ENCODE assay signal across 21 mouse cellular contexts in the genomic region with DNA sequence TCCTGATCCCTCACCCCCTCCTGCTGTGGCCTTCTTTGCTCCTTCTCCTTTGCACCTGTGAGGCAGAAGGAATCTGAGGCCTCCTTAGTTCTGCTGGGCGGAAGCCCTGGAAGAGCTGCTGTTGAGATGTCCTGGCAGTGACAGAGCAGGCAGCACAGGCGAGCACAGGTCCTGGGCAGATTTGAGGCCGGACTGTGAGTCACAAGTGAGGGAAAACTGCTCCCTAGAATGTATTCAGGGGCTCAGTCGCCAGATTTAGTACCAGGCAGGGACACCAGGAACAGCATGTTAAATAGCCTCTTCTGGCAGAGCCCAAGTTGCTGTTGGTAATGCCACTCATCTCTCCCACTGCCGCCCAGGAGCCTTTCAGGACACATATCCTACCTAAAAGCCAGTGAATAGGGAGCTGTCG. TPM values are rescaled to one million over a fixed set of nuclear protein-coding genes. Genes with fewer than 3 reads are reported as not detected.
DNase-seq lines count a peak whose midpoint lies in the region; ATAC-seq and TF ChIP-seq lines count a peak whose summit lies in the region.
"Had no signal": no experiment of that assay in that cellular context is flagged by ENCODE, and none has a peak within 500 bp of the region (broad histone marks: within the 10 kb centered on the region; RNA-seq: fewer than 3 reads in every experiment).

No protein-coding gene starts in this region.

- peak overlapping the region; percentile 49 for H3K9ac ChIP-seq in embryonic facial prominence, embryonic 13.5 days
- H3K9ac ChIP-seq in neural tube, embryonic 11.5 days (ENCODE audit: low read length), result peak overlapping the region; percentile 18; the same call in 1 of the 2 replicates
- no peak overlapping the region for H3K9ac ChIP-seq in stomach, postnatal 0 days (ENCODE audit: low read length)
- H3K9ac ChIP-seq: forebrain, embryonic 13.5 days; forebrain, postnatal 0 days; heart, embryonic 12.5 days; hindbrain, embryonic 15.5 days had no signal

- no peak overlapping the region for H3K27ac ChIP-seq in embryonic facial prominence, embryonic 13.5 days
- H3K27ac ChIP-seq in embryonic facial prominence, embryonic 10.5 days (replicated peaks), result no peak overlapping the region
- peak overlapping the region; percentile 77 for H3K27ac ChIP-seq in layer of hippocampus, adult 2 months
- H3K27ac ChIP-seq in neural tube, embryonic 11.5 days (ENCODE audit: low read depth, low read length), result no peak overlapping the region
- H3K27ac ChIP-seq in stomach, postnatal 0 days (replicated peaks), result no peak overlapping the region
- H3K27ac ChIP-seq: forebrain, embryonic 13.5 days; hindbrain, embryonic 15.5 days had no signal

- H3K4me3 ChIP-seq in embryonic facial prominence, embryonic 13.5 days, result no peak overlapping the region
- H3K4me3 ChIP-seq in embryonic facial prominence, embryonic 10.5 days, result no peak overlapping the region
- H3K4me3 ChIP-seq in layer of hippocampus, adult 2 months, result no peak overlapping the region
- no peak overlapping the region for H3K4me3 ChIP-seq in neural tube, embryonic 11.5 days (ENCODE audit: low read depth, low read length)
- H3K4me3 ChIP-seq in stomach, postnatal 0 days (ENCODE audit: low read depth, low read length), result no peak overlapping the region
- H3K4me3 ChIP-seq: forebrain, embryonic 13.5 days; heart, embryonic 12.5 days; hindbrain, embryonic 15.5 days had no signal

- 81% methylated on average over 6 of the region's 6 CpGs for WGBS in embryonic facial prominence, embryonic 13.5 days
- 81% methylated on average over 6 of the region's 6 CpGs for WGBS in embryonic facial prominence, embryonic 10.5 days
- WGBS in neural tube, embryonic 11.5 days, result 73% methylated on average over 6 of the region's 6 CpGs
- WGBS in stomach, postnatal 0 days, result 83% methylated on average over 6 of the region's 6 CpGs

- DNase-seq in embryonic facial prominence, embryonic 10.5 days (ENCODE audit: low spot score), result no peak
- no peak for DNase-seq in layer of hippocampus, adult 2 months (ENCODE audit: low spot score in 2 of 2)
- DNase-seq in layer of hippocampus, adult 9-10 months (ENCODE audit: low spot score), result no peak
- no peak for DNase-seq in neural tube, embryonic 11.5 days (ENCODE audit: low spot score)
- DNase-seq in neural tube, embryonic 10.5 days (ENCODE audit: extremely low spot score, low spot score), result no peak
- DNase-seq in urinary bladder, postnatal 25 days (ENCODE audit: low spot score), result no peak
- DNase-seq in stomach, postnatal 0 days (ENCODE audit: low spot score), result no peak
- DNase-seq: adrenal gland, postnatal 14 days; cerebellum, adult 18-20 months; cerebellum, postnatal 10 days; forebrain, postnatal 0 days; gastrocnemius, postnatal 36 days; heart, adult 11 months; heart, postnatal 36 days had no signal

- no peak for TF ChIP-seq CTCF in layer of hippocampus, adult 2 months (conservative IDR thresholded peaks at IDR 0.05)
- no peak for TF ChIP-seq CTCF in stomach, postnatal 0 days (IDR thresholded peaks at IDR 0.05; ENCODE audit: low read depth)

- H3K4me2 ChIP-seq in embryonic facial prominence, embryonic 13.5 days, result no peak overlapping the region
- no peak overlapping the region for H3K4me2 ChIP-seq in neural tube, embryonic 11.5 days (ENCODE audit: low read depth)
- no peak overlapping the region for H3K4me2 ChIP-seq in stomach, postnatal 0 days (replicated peaks; ENCODE audit: low read depth)
- H3K4me2 ChIP-seq: forebrain, embryonic 13.5 days; heart, embryonic 12.5 days; hindbrain, embryonic 15.5 days had no signal

- H3K36me3 ChIP-seq in embryonic facial prominence, embryonic 13.5 days, result peaks cover 57% of the 10 kb centered on the region
- H3K36me3 ChIP-seq in embryonic facial prominence, embryonic 10.5 days (replicated peaks), result peaks cover 79% of the 10 kb centered on the region
- peaks cover 5% of the 10 kb centered on the region for H3K36me3 ChIP-seq in neural tube, embryonic 11.5 days (ENCODE audit: control insufficient read depth, insufficient read depth, low read length)
- H3K36me3 ChIP-seq in stomach, postnatal 0 days (ENCODE audit: control insufficient read depth, insufficient read depth, low read length), result peaks cover 3% of the 10 kb centered on the region; the same call in 1 of the 2 replicates

- no peak for TF ChIP-seq EP300 in stomach, postnatal 0 days (optimal IDR thresholded peaks at IDR 0.05)

- H3K4me1 ChIP-seq in embryonic facial prominence, embryonic 13.5 days, result peaks cover 20% of the 10 kb centered on the region
- peaks cover 23% of the 10 kb centered on the region for H3K4me1 ChIP-seq in embryonic facial prominence, embryonic 10.5 days
- H3K4me1 ChIP-seq in neural tube, embryonic 11.5 days (ENCODE audit: control insufficient read depth, insufficient read depth, low read length), result no peaks in the 10 kb centered on the region
- 0 out of 2 replicates have a peak, but pooled peaks cover 2% of the 10 kb centered on the region for H3K4me1 ChIP-seq in stomach, postnatal 0 days (replicated peaks; ENCODE audit: control insufficient read depth, insufficient read depth)

- no peaks in the 10 kb centered on the region for H3K9me3 ChIP-seq in embryonic facial prominence, embryonic 13.5 days
- H3K9me3 ChIP-seq in embryonic facial prominence, embryonic 10.5 days, result no peaks in the 10 kb centered on the region
- no peaks in the 10 kb centered on the region for H3K9me3 ChIP-seq in neural tube, embryonic 11.5 days (ENCODE audit: control insufficient read depth, low read length)
- H3K9me3 ChIP-seq in stomach, postnatal 0 days (ENCODE audit: control insufficient read depth, low read length), result no peaks in the 10 kb centered on the region
- H3K9me3 ChIP-seq: forebrain, embryonic 13.5 days; heart, embryonic 12.5 days; hindbrain, embryonic 15.5 days had no signal

- no peaks in the 10 kb centered on the region for H3K27me3 ChIP-seq in embryonic facial prominence, embryonic 13.5 days
- H3K27me3 ChIP-seq in embryonic facial prominence, embryonic 10.5 days (replicated peaks; ENCODE audit: low read depth, poor library complexity, severe bottlenecking), result no peaks in the 10 kb centered on the region
- no peaks in the 10 kb centered on the region for H3K27me3 ChIP-seq in neural tube, embryonic 11.5 days (ENCODE audit: control insufficient read depth, insufficient read depth, low read length)
- no peaks in the 10 kb centered on the region for H3K27me3 ChIP-seq in stomach, postnatal 0 days (ENCODE audit: control insufficient read depth, insufficient read depth, low read length)
- H3K27me3 ChIP-seq: forebrain, embryonic 13.5 days; heart, embryonic 12.5 days; hindbrain, embryonic 15.5 days; Patski had no signal

- no peak for ATAC-seq in embryonic facial prominence, embryonic 13.5 days (ENCODE audit: insufficient number of reproducible peaks, insufficient read depth, low FRiP score, low TSS enrichment, low read depth)
- ATAC-seq in neural tube, embryonic 11.5 days (ENCODE audit: insufficient read depth, low FRiP score, low TSS enrichment), result no peak
- ATAC-seq in stomach, postnatal 0 days (ENCODE audit: low FRiP score, low TSS enrichment), result no peak
- ATAC-seq: activated CD4-positive, CD25-positive, alpha-beta regulatory T cell, adult 4 months; forebrain, embryonic 13.5 days; forebrain, postnatal 0 days; inflammation-experienced regulatory T-cells, adult 6 months; Patski had no signal

RNA-seq across cellular contexts. Expression of gene Zbtb9, which starts 4.8 kb away (rescaled TPM):
- polyA plus RNA-seq in embryonic facial prominence, embryonic 13.5 days (2015; fragmentation: Nextera tagmentation; extraction: Ambion mirVana), result 16.0 and 16.1 TPM in 2 replicates
- polyA plus RNA-seq in embryonic facial prominence, embryonic 10.5 days (2016; fragmentation: Nextera tagmentation; extraction: Ambion mirVana), result 20.1 and 20.6 TPM in 2 replicates
- 10 to 100 TPM; 14.8 to 15.7 TPM for total RNA-seq in layer of hippocampus, adult 2 months (2021)
- 13.5 and 14.1 TPM in 2 replicates for polyA plus RNA-seq in neural tube, embryonic 11.5 days (2014; fragmentation: Nextera tagmentation; extraction: Ambion mirVana)
- 6.9 and 7.8 TPM in 2 replicates for polyA plus RNA-seq in stomach, postnatal 0 days (2015; fragmentation: Nextera tagmentation; extraction: Ambion mirVana)

RNA-seq across cellular contexts. Expression of gene Syngap1, which starts 27.2 kb away (rescaled TPM):
- polyA plus RNA-seq in embryonic facial prominence, embryonic 13.5 days (2015; fragmentation: Nextera tagmentation; extraction: Ambion mirVana), result 3.4 and 3.7 TPM in 2 replicates
- polyA plus RNA-seq in embryonic facial prominence, embryonic 10.5 days (2016; fragmentation: Nextera tagmentation; extraction: Ambion mirVana), result 1.4 and 1.6 TPM in 2 replicates
- 100 to 1,000 TPM; 463 to 497 TPM for total RNA-seq in layer of hippocampus, adult 2 months (2021)
- polyA plus RNA-seq in neural tube, embryonic 11.5 days (2014; fragmentation: Nextera tagmentation; extraction: Ambion mirVana), result 2.6 and 2.8 TPM in 2 replicates
- polyA plus RNA-seq in stomach, postnatal 0 days (2015; fragmentation: Nextera tagmentation; extraction: Ambion mirVana), result 0.61 and 0.70 TPM in 2 replicates
- polyA plus RNA-seq: activated CD4-positive, CD25-positive, alpha-beta regulatory T cell, adult 4 months; inflammation-experienced regulatory T-cells, adult 6 months had no signal

RNA-seq across cellular contexts. Expression of gene Cuta, which starts 28.8 kb away (rescaled TPM):
- polyA plus RNA-seq in embryonic facial prominence, embryonic 13.5 days (2015; fragmentation: Nextera tagmentation; extraction: Ambion mirVana), result 162 and 180 TPM in 2 replicates
- polyA plus RNA-seq in embryonic facial prominence, embryonic 10.5 days (2016; fragmentation: Nextera tagmentation; extraction: Ambion mirVana), result 176 and 182 TPM in 2 replicates
- total RNA-seq in layer of hippocampus, adult 2 months (2021), result 10 to 100 TPM; 91.3 to 95.8 TPM
- polyA plus RNA-seq in neural tube, embryonic 11.5 days (2014; fragmentation: Nextera tagmentation; extraction: Ambion mirVana), result 136 and 138 TPM in 2 replicates
- 157 and 163 TPM in 2 replicates for polyA plus RNA-seq in stomach, postnatal 0 days (2015; fragmentation: Nextera tagmentation; extraction: Ambion mirVana)

RNA-seq across cellular contexts. Expression of gene Phf1, which starts 35.4 kb away (rescaled TPM):
- polyA plus RNA-seq in embryonic facial prominence, embryonic 13.5 days (2015; fragmentation: Nextera tagmentation; extraction: Ambion mirVana), result 12.7 and 15.4 TPM in 2 replicates
- 3.8 and 4.7 TPM in 2 replicates for polyA plus RNA-seq in embryonic facial prominence, embryonic 10.5 days (2016; fragmentation: Nextera tagmentation; extraction: Ambion mirVana)
- total RNA-seq in layer of hippocampus, adult 2 months (2021), result 10 to 100 TPM; 31.4 to 33.9 TPM
- polyA plus RNA-seq in neural tube, embryonic 11.5 days (2014; fragmentation: Nextera tagmentation; extraction: Ambion mirVana), result 5.8 and 6.4 TPM in 2 replicates
- 4.7 and 5.8 TPM in 2 replicates for polyA plus RNA-seq in stomach, postnatal 0 days (2015; fragmentation: Nextera tagmentation; extraction: Ambion mirVana)

RNA-seq across cellular contexts. Expression of gene Kifc5b, which starts 51.3 kb away (rescaled TPM):
- 8.9 and 10.2 TPM in 2 replicates for polyA plus RNA-seq in embryonic facial prominence, embryonic 13.5 days (2015; fragmentation: Nextera tagmentation; extraction: Ambion mirVana)
- polyA plus RNA-seq in embryonic facial prominence, embryonic 10.5 days (2016; fragmentation: Nextera tagmentation; extraction: Ambion mirVana), result 11.6 and 12.1 TPM in 2 replicates
- total RNA-seq in layer of hippocampus, adult 2 months (2021), result 1 to 10 TPM; 2.8 to 3.3 TPM
- 5.6 and 5.8 TPM in 2 replicates for polyA plus RNA-seq in neural tube, embryonic 11.5 days (2014; fragmentation: Nextera tagmentation; extraction: Ambion mirVana)
- polyA plus RNA-seq in stomach, postnatal 0 days (2015; fragmentation: Nextera tagmentation; extraction: Ambion mirVana), result 1.5 and 1.6 TPM in 2 replicates
